ENCODE assay signal across 8 mouse cellular contexts in the genomic region with DNA sequence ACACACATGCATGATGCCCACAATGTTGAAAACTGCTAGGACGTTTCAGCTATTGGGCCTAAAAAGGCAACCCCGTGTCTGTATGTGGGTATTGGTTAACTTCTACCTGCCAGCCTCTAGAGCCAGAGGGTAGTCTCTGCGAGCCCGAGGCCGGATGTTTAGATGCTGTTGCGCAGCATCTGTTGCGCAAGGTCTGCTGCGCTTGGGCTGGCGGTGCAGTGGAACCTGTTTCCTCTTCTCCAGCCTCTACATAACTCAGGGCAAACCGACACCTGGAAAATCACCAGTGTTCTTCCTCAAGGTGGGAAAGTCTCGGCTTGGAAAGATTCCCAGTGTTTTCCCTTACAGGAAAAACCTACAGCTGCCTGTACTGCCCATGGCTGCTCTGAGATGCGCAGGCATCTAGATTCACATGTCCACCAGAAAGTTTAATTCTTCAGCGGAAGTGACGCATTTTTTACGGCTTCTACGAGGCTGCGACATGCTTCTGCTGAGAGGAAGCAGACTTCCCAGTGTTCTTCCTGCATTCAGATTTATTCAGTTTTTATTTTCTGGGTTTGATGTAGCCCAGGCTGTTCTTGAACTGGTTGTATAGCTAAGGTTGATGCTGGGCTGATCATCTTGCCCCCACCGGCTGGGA.
DNase-seq lines count a peak whose midpoint lies in the region.

No protein-coding gene starts in this region.

- DNase-seq in 416B (ENCODE audit: low read depth) = peak; percentile 80
- peak; percentile 71 for DNase-seq in T-cell, adult 2 months (ENCODE audit: low spot score)
- DNase-seq in kidney, postnatal 4 days = peak; percentile 41 to 68
- peak; percentile 78 to 81 for DNase-seq in monocyte, adult 2 months (ENCODE audit: low read depth in 1 of 2, low spot score in 2 of 2)
- DNase-seq in cerebellum, adult 8-10 months = no peak
- DNase-seq in cerebellum, adult 11 months = no peak
- no peak for DNase-seq in right cerebral cortex, postnatal 14 days
- DNase-seq in ovary, adult 18-20 months (ENCODE audit: low spot score) = no peak

Comparison
In these comparisons a context has a peak if more than half of its experiments do, and no peak if none do; other contexts are left out.
1. DNase-seq: peak in 416B (single experiment), T-cell, adult 2 months (single experiment), kidney, postnatal 4 days (2 of 2) and monocyte, adult 2 months (2 of 2); none in cerebellum, adult 8-10 months (single experiment), cerebellum, adult 11 months (single experiment), right cerebral cortex, postnatal 14 days (single experiment) and ovary, adult 18-20 months (single experiment).